Mouse (Mus musculus): ENCODE data around the gene Catip. TPM values are rescaled to one million over a fixed set of nuclear protein-coding genes. Genes with fewer than 3 reads are reported as not detected.

Gene Catip
- polyA plus RNA-seq, 1 experiment: 10.2 TPM

DNA sequence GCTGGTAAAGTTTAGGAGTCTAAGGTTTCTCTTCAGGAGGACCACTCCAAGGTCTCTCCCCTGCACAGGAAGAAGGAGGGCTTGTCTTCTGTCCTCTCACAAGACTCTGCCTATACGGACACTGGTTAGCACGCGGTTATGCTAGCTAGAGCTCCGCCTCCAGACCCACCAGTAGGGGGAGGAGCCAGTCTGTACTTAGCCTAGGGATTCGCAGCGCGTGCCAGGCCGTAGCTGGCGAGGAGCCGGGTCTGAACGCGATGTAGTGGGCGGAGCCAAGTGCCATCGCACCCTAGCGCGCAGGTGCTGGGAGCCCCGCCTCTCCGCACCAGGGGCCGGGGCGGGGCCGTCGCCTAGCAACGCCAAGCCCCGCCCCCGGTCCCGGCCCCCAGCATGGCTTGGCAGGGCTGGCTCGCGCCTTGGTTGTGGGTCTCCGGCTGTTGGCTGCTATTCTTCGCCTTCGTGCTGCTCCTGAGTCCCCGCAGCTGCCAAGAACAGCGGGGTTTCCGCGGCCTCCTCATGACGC, 29.6 kb upstream of the Catip start:
- Histone ChIP-seq H3K4me1 (ENCODE audit: control insufficient read depth, insufficient read depth, low read length) (peaks cover 12% of the 10 kb centered on the region), H3K4me3 (replicated peaks; ENCODE audit: extremely low read depth, low read depth, low read length) (peak overlapping the region; percentile 59)
- no peak for TF ChIP-seq POLR2A (IDR thresholded peaks at IDR 0.05; ENCODE audit: borderline replicate concordance, extremely low read depth, low read depth, low read length)
- TF ChIP-seq CTCF (IDR thresholded peaks at IDR 0.05; ENCODE audit: insufficient read depth, low read length): 0 out of 2 replicates have a peak, but pooled peaks have one; percentile 13
- WGBS: under 1% methylated on average over 36 of the region's 36 CpGs
- peak; percentile 96 for DNase-seq

DNA sequence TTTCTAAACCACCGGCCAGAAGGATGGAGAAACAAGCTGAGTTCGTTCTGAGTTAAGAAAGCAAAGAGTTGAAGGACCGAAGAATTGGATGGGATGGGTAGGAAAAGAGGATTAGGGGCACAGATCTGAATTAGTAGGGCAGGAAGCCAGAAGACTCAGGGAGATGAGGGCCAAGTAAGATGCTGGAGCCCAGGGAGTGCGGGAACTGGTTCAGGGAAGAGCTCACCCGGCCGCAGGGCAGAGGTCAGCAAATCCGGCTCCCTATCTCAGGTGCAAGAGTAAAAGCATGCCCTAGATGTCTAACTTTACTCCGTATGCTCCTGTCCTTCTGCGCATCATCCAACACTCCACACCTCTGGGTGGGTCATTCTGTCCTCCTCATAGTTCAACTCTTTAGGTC, 29.0 kb upstream of the Catip start:
- peak overlapping the region; percentile 59 for H3K4me3 ChIP-seq (replicated peaks; ENCODE audit: extremely low read depth, low read depth, low read length)

GRCm38 (mm10) chr1:74334607-74335006, 27.3 kb upstream of the Catip start:
- WGBS: 86% methylated on average over 3 of the region's 3 CpGs
- no peak for DNase-seq
- TF ChIP-seq CTCF (IDR thresholded peaks at IDR 0.05; ENCODE audit: insufficient read depth, low read length) (no peak), POLR2A (IDR thresholded peaks at IDR 0.05; ENCODE audit: borderline replicate concordance, extremely low read depth, low read depth, low read length) (no peak)
- Histone ChIP-seq H3K4me1 (ENCODE audit: control insufficient read depth, insufficient read depth, low read length) (peaks cover 12% of the 10 kb centered on the region), H3K4me3 (replicated peaks; ENCODE audit: extremely low read depth, low read depth, low read length) (no peak overlapping the region)

More for the DNA sequence above, 29.0 kb upstream of the Catip start:
- TF ChIP-seq POLR2A (IDR thresholded peaks at IDR 0.05; ENCODE audit: borderline replicate concordance, extremely low read depth, low read depth, low read length): no peak
- no peak for TF ChIP-seq CTCF (IDR thresholded peaks at IDR 0.05; ENCODE audit: insufficient read depth, low read length)
- WGBS: 12% methylated on average over 9 of the region's 9 CpGs
- peaks cover 12% of the 10 kb centered on the region for H3K4me1 ChIP-seq (ENCODE audit: control insufficient read depth, insufficient read depth, low read length)
- DNase-seq: no peak

GRCm38 (mm10) chr1:74335033-74335432, 26.9 kb upstream of the Catip start:
- WGBS: 74% methylated on average over 4 of the region's 4 CpGs
- TF ChIP-seq CTCF (IDR thresholded peaks at IDR 0.05; ENCODE audit: insufficient read depth, low read length): no peak
- no peak for TF ChIP-seq POLR2A (IDR thresholded peaks at IDR 0.05; ENCODE audit: borderline replicate concordance, extremely low read depth, low read depth, low read length)
- Histone ChIP-seq H3K4me3 (replicated peaks; ENCODE audit: extremely low read depth, low read depth, low read length) (no peak overlapping the region), H3K4me1 (ENCODE audit: control insufficient read depth, insufficient read depth, low read length) (peaks cover 12% of the 10 kb centered on the region)
- DNase-seq: no peak

DNA sequence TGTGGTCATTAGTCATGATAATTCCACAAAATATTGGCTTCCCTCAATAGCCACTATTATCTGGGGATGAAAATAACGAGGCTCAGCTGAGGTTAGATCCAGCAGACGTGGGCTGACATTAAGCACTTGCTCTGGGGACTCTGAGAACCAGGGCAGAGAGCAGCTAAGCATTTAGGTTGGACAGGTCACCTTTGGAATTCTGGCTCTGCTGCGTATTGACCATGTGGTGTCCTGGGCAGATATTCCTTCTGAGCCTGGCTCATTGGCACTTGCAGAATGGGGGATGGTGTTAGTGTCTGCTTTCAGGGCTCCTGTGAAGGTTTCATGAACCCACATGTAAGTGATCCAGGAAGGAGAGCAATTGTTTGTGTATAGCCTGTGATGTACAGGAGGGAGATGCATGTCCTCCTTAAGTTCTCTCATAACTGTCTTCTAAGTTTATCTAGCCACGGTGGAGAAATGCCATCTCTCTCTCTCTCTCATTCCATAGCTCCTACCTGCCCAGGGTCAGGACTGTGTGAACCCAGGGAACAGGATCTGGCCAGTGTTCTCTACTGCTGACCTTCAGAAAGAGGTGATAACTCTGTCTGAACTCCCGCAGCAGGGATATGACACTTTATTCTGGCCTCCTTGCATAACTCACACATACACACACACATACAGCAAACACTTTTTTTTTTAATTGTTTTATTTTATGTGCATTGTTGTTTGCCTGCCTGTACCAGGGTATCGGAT, 26.3 kb upstream of the Catip start:
- Histone ChIP-seq H3K4me3 (replicated peaks; ENCODE audit: extremely low read depth, low read depth, low read length) (no peak overlapping the region), H3K4me1 (ENCODE audit: control insufficient read depth, insufficient read depth, low read length) (peaks cover 7% of the 10 kb centered on the region)
- DNase-seq: no peak
- WGBS: 81% methylated on average over 6 of the region's 6 CpGs
- TF ChIP-seq POLR2A (IDR thresholded peaks at IDR 0.05; ENCODE audit: borderline replicate concordance, extremely low read depth, low read depth, low read length) (no peak), CTCF (IDR thresholded peaks at IDR 0.05; ENCODE audit: insufficient read depth, low read length) (no peak)

- Histone ChIP-seq H3K4me1 (ENCODE audit: control insufficient read depth, insufficient read depth, low read length) (peaks cover 5% of the 10 kb centered on the region; the same call in 1 of the 2 replicates), H3K4me3 (replicated peaks; ENCODE audit: extremely low read depth, low read depth, low read length) (no peak overlapping the region)
- no peak for DNase-seq
- no peak for TF ChIP-seq CTCF (IDR thresholded peaks at IDR 0.05; ENCODE audit: insufficient read depth, low read length)
- TF ChIP-seq POLR2A (IDR thresholded peaks at IDR 0.05; ENCODE audit: borderline replicate concordance, extremely low read depth, low read depth, low read length): no peak
- 86% methylated on average over 3 of the region's 3 CpGs for WGBS
Measured at GRCm38 (mm10) chr1:74337241-74337771, 24.6 kb upstream of the Catip start.

GRCm38 (mm10) chr1:74338013-74338412, 23.9 kb upstream of the Catip start:
- no peak for TF ChIP-seq CTCF (IDR thresholded peaks at IDR 0.05; ENCODE audit: insufficient read depth, low read length)
- TF ChIP-seq POLR2A (IDR thresholded peaks at IDR 0.05; ENCODE audit: borderline replicate concordance, extremely low read depth, low read depth, low read length): no peak
- no peak for DNase-seq
- peaks cover 3% of the 10 kb centered on the region; the same call in 1 of the 2 replicates for H3K4me1 ChIP-seq (ENCODE audit: control insufficient read depth, insufficient read depth, low read length)
- WGBS: 88% methylated on average over 5 of the region's 5 CpGs
- no peak overlapping the region for H3K4me3 ChIP-seq (replicated peaks; ENCODE audit: extremely low read depth, low read depth, low read length)

- no peaks in the 10 kb centered on the region for H3K4me1 ChIP-seq (ENCODE audit: control insufficient read depth, insufficient read depth, low read length)
- 80% methylated on average over 4 of the region's 4 CpGs for WGBS
- DNase-seq: no peak
- no peak overlapping the region for H3K4me3 ChIP-seq (replicated peaks; ENCODE audit: extremely low read depth, low read depth, low read length)
- TF ChIP-seq CTCF (IDR thresholded peaks at IDR 0.05; ENCODE audit: insufficient read depth, low read length) (no peak), POLR2A (IDR thresholded peaks at IDR 0.05; ENCODE audit: borderline replicate concordance, extremely low read depth, low read depth, low read length) (no peak)
Measured at GRCm38 (mm10) chr1:74338626-74339025, 23.3 kb upstream of the Catip start.

GRCm38 (mm10) chr1:74339917-74340316, 22.0 kb upstream of the Catip start:
- WGBS: 80% methylated on average over 9 of the region's 9 CpGs
- H3K4me1 ChIP-seq (ENCODE audit: control insufficient read depth, insufficient read depth, low read length): no peaks in the 10 kb centered on the region
- no peak for TF ChIP-seq CTCF (IDR thresholded peaks at IDR 0.05; ENCODE audit: insufficient read depth, low read length)
- TF ChIP-seq POLR2A (IDR thresholded peaks at IDR 0.05; ENCODE audit: borderline replicate concordance, extremely low read depth, low read depth, low read length): no peak

More at GRCm38 (mm10) chr1:74339917-74340316, 22.0 kb upstream of the Catip start:
- no peak overlapping the region for H3K4me3 ChIP-seq (replicated peaks; ENCODE audit: extremely low read depth, low read depth, low read length)
- no peak for DNase-seq

Measured in lung, adult 2 months (tissue).